In the genomic region with DNA sequence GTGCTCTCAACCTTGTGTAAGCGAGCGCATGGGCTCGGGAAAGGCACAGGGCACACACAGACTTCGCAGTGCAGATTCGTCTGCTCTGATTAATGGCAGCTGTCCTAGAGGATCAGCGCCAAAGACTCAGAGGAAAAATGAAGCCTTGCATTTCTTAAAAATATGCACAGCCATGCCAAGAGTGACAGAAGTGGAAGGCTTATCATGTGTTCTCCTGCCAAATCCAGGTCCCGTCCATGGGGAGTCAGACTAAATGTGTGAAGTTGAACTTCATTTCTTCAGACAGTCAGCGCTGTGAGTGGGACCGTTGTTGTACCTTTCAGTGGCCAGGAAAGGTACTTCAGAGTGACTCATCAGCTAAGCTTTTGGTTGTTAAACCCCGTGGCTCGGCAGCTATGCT, we compare ENCODE assay signal across 8 mouse cellular contexts. TPM values are rescaled to one million over a fixed set of nuclear protein-coding genes. Genes with fewer than 3 reads are reported as not detected.
DNase-seq lines count a peak whose midpoint lies in the region; ATAC-seq and TF ChIP-seq lines count a peak whose summit lies in the region.

No protein-coding gene starts in this region.

- 28% methylated on average over 11 of the region's 11 CpGs for WGBS in lung, embryonic 14.5 days
- 33% methylated on average over 11 of the region's 11 CpGs for WGBS in heart, adult 2 months

- no peak for TF ChIP-seq POLR2A in heart, adult 2 months (IDR thresholded peaks at IDR 0.05; ENCODE audit: insufficient read depth, low read depth, low read length)

- no peaks in the 10 kb centered on the region; the same call in 1 of the 2 replicates for H3K79me2 ChIP-seq in heart, adult 2 months (replicated peaks; ENCODE audit: control insufficient read depth, insufficient read depth, low read length)

- peak; percentile 69 for ATAC-seq in cerebellum, adult (ENCODE audit: insufficient number of reproducible peaks, low FRiP score, low TSS enrichment)
- ATAC-seq in lung, embryonic 14.5 days (ENCODE audit: insufficient read depth), result peak; percentile 64; the same call in 1 of the 2 replicates

- H3K9me3 ChIP-seq in lung, embryonic 14.5 days (ENCODE audit: low read depth, low read length), result no peaks in the 10 kb centered on the region

- H3K4me2 ChIP-seq in lung, embryonic 14.5 days, result no peak overlapping the region

- H3K9ac ChIP-seq in lung, embryonic 14.5 days, result no peak overlapping the region
- H3K9ac ChIP-seq in heart, adult 2 months (ENCODE audit: low read depth, low read length), result no peak overlapping the region

- TF ChIP-seq EP300 in heart, adult 2 months (IDR thresholded peaks at IDR 0.05; ENCODE audit: insufficient read depth, low read depth, low read length), result no peak

- peak overlapping the region; percentile 33; the same call in 1 of the 2 replicates for H3K27ac ChIP-seq in lung, embryonic 14.5 days (ENCODE audit: low read depth)
- H3K27ac ChIP-seq in heart, adult 2 months, result peak overlapping the region; percentile 29; the same call in 1 of the 2 replicates

- intact Hi-C loops in heart, adult 2 months (cut with DNase I), result no loop called here

- no peak for TF ChIP-seq CTCF in lung, embryonic 14.5 days (IDR thresholded peaks at IDR 0.05; ENCODE audit: low read depth)
- TF ChIP-seq CTCF in heart, adult 2 months (IDR thresholded peaks at IDR 0.05), result peak; percentile 45

- no peaks in the 10 kb centered on the region for H3K27me3 ChIP-seq in lung, embryonic 14.5 days (ENCODE audit: insufficient read depth, low read length)
- H3K27me3 ChIP-seq in heart, adult 2 months (ENCODE audit: control insufficient read depth, insufficient read depth, low read length), result no peaks in the 10 kb centered on the region

- H3K4me3 ChIP-seq in lung, embryonic 14.5 days (ENCODE audit: low read depth, low read length), result no peak overlapping the region
- no peak overlapping the region for H3K4me3 ChIP-seq in heart, adult 2 months

- DNase-seq in cerebellum, adult 8-10 months, result no peak
- DNase-seq in lung, embryonic 14.5 days, result peak; percentile 64
- DNase-seq in lung, adult 18-20 months, result no peak
- peak; percentile 41 to 56 for DNase-seq in heart, adult 2 months
- peak; percentile 28 to 51 for DNase-seq in lung, postnatal 4 days
- DNase-seq in urinary bladder, postnatal 4 days (ENCODE audit: low spot score in 2 of 2), result no peak
- DNase-seq in spleen, postnatal 36 days (ENCODE audit: low spot score in 2 of 2), result no peak

- no peaks in the 10 kb centered on the region for H3K36me3 ChIP-seq in lung, embryonic 14.5 days (ENCODE audit: insufficient read depth)
- no peaks in the 10 kb centered on the region for H3K36me3 ChIP-seq in heart, adult 2 months (ENCODE audit: control insufficient read depth, insufficient read depth, low read length)

- peaks cover 15% of the 10 kb centered on the region; the same call in 1 of the 2 replicates for H3K4me1 ChIP-seq in lung, embryonic 14.5 days (ENCODE audit: insufficient read depth)
- peaks cover 7% of the 10 kb centered on the region for H3K4me1 ChIP-seq in heart, adult 2 months (ENCODE audit: control insufficient read depth, insufficient read depth, low read length)

RNA-seq across cellular contexts. Expression of gene Csrp2, which starts 7.9 kb away (rescaled TPM):
- 154 and 172 TPM in 2 replicates for polyA plus RNA-seq in lung, embryonic 14.5 days (2014; fragmentation: Nextera tagmentation; extraction: Ambion mirVana)
- 10 to 100 TPM; 37.0 to 41.6 TPM for total RNA-seq in heart, adult 2 months (2021)
- 39.3 and 39.5 TPM in 2 replicates for polyA plus RNA-seq in heart, adult 2 months (2012; rRNA removed)

Comparison
In these comparisons a context has a peak if more than half of its experiments do, and no peak if none do; other contexts are left out.
1. DNase-seq: peak in lung, embryonic 14.5 days (single experiment), heart, adult 2 months (2 of 2) and lung, postnatal 4 days (2 of 2); none in cerebellum, adult 8-10 months (single experiment), lung, adult 18-20 months (0 of 2), urinary bladder, postnatal 4 days (0 of 2) and spleen, postnatal 36 days (0 of 2).